Mouse (Mus musculus) embryo, embryonic 11 days (tissue): ENCODE measurements at regions not wholly inside any gene's neighbourhood (a gene's known extent, or its start where the extent isn't known, plus 50 kb on each side); places are given as distances from the start of the nearest gene placed in this dataset.

Experiments
- DNase-seq: peaks from one replicate; pipeline ENCODE4 v3.0.0-alpha.2; 2015

DNA sequence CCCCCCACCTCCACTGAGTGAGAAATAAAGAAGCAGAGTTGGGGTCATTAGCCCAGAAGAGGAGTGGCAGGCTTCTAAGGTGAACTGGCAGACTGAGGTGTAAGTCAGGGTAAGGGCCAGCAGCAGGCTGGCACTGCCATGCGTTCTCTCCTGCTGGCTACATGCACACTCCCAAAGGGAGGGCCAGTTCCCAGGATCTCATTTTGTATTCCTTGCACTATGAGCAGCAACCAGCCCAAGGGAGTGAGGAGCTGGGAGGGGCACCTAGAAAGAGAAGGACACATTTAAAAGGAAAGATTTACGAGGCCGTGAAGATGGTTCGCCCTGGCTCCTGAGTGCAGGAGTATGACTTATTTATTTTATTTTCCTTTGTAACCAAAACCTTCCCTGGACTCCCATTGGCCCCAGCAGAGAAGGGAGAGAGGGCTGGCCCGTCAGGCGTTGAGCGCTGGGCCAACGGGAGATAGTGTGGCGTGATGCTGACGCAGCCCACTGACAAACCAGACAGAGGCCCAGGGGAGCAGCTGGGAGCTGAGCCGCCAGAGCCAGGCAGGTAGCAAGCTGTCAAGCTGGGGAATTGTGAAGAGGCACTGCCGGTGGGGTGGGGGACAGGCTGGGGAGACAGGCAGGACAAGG is 166.8 kb upstream of the Klf7 start:
- DNase-seq, result no peak

DNA sequence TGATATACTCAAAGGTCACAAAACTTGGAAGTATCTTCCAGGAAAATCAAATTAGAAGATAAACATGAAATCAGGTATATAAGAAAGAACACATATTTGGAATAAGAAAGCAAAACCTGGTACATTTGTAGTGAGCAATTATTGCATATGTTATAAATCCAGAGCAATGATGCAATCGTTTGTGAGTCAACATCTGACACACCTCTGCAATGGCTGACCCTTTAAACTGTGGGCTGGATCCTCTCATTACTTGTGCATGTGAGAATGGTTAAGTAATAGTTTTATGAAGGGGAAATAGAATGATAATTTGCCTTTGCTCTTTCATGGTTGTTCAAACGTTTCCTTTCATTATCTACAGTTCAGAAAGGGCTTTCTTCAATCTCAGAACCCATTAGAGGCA is 165.0 kb upstream of the Klf7 start:
- DNase-seq, result no peak

- DNase-seq, result no peak
Observed at GRCm38 (mm10) chr1:64284656-64285055, 162.6 kb upstream of the Klf7 start.

- DNase-seq, result no peak
Observed at GRCm38 (mm10) chr1:64275865-64276264, 153.8 kb upstream of the Klf7 start.

DNA sequence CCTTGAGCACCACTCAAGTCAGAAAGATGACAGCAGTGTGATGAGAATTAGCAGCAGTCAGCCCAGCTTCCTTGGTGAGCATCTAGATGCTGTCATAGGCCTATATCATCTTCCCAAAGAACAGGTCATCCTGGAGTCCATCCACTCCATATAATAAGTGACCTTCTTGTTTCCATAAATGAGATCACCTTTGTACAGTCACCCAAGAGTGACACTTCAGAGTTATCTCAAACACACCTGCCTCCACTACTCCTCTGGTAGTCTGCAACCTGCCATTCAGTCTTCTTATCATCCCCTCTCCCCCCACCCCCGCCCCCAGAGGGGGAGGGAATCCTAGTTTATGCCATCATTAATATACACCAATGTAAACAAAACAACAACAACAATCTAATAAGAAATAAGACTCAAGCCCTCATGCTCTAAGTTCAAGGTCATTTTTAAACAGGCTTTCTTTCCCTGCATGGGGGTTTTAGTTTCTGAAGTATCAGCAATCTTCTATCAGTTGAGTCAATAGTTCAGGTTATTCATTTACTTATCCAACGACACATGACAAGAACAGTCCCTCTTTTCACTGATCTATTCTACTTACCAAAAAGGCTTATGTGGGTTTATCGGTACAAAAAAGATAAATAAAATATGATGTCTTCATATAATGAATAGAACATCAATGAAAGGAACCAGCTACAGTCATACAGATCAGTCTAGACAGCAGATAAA is 153.2 kb upstream of the Klf7 start:
- no peak for DNase-seq

DNA sequence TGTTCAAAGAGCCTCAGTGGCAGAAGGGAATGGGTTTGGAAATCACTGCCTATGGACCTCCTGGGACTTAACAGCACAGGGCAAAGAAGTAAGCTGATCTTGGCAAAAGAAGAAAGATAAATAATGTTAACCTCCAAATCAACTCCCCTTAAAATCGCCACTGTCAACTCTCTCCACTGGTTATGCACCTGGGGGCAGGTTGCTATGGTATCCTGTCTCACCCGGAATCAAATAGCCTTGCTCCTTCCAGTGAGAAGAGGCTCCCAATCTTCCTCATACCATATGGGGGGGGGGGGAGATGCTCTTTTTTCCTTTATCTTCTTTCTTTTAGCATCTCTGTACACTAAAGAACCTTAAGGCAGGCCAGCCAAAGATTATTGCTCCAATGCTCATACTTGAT is 135.2 kb upstream of the Klf7 start:
- no peak for DNase-seq

DNA sequence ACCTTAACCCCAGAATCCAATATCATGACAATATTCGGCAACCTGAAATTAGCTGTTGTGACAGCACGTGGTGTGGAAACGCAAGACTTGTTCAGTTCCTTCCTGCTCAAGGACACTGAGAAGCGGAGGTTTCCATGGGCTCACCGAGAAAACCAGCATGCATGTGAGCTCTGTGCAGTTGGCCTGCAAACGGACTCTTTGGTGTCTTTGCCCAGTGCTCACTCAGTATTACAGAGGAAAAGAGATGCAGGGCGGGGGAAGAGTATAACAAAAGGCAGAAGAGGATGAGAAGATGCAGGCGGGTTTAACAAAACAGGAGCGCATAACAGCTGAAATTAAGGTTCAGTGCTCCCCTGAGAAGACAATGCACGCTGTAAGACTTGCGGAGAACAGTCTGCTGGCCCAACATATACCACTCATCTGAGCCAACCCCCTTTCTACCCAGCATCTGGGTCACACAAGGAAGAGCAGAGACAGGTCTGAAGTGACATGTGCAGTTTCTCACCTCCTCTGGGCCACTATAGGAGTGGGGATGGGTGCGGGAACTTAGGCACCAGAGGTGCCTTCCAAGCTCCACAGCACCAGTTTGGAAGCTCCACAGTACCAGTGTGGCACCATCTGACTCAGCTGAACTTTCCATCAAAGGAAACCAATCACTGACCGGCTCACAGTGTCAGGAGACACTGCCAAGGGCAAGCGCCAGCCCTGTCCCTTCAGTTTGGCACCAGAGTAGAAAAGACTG is 133.6 kb upstream of the Klf7 start:
- no peak for DNase-seq

- no peak for DNase-seq
Observed at GRCm38 (mm10) chr1:64254673-64255072, 132.6 kb upstream of the Klf7 start.

GRCm38 (mm10) chr1:64253996-64254395 is 131.9 kb upstream of the Klf7 start:
- DNase-seq, result no peak

DNA sequence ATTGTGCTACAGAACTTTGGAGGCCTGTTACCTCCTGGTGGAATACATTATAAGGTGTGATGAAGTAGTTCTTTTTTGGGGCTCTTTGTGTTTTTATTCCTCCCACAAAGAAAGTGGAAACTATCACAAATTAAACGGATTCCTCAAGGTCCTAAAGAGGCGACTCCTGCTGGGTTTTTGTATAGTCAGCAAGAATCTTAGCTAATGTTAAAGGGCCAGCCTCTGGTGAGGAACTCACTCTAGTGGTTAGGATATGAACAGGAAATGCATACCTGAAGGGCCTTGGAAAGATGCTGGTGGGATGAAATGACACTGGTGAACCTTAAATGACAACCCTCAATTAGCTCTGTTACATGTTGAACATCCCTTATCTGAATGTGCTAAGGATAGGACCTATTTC is 120.3 kb upstream of the Klf7 start:
- DNase-seq, result no peak

DNA sequence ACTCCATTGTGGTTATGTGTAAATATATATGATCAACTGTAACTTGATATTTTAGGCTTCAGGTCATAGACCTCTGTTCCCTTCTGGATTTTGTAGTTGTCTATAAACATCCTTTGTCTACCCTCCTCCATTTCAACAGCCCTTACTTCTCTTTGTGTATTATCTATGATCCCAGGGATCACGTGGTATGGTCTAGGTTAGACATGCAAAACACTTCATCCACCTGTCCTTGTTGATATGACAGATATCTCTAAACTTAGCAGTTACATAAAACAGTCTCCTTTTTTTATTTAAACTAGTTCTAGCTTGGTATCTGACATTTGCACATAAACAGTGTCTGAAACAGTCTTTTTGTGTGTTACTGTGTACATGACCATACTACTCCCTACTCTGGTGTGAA is 107.6 kb upstream of the Klf7 start:
- DNase-seq, result no peak

DNA sequence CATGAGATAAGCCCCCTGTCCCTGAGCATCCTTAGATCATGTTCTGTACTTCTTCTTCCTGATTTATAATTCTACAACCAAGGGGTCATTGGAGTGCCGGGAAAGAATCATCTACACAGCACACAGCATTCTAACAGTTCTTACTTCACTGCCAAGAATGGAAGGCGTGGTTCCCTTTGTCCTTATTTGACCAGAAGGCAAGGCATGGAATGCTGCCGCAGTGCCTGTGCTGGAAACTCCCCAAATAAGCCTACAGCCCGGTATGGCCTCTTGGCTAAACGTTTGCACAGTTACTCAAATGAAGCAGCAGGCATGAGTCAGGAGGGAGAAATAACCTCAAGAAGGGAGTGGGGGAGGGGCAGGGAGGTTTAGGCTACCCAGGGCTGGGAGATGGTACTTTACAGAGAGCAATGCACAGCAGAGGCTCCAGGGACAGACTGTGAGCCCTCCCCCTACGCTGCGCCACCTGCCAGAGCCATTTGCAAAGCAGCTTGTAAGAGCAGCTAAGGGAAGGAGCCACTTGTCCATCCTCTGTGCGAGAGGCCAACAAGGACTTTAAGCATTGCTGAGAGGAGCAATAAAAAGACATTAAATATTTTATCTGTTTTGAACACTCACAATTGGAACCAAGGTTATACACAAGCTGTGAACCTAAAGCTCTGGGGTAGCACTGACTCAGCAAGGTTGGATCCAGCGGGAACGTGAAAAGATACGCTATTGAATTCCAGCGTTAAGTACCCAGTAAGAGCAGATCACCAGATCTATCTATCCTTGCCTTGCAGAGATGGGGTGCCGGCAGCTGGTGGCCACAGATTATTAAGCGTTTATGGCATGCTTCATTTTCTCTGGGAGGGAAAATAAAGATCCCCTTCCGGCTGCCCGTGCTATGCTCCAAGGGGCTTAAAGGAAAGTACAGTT is 104.2 kb upstream of the Klf7 start:
- peak; percentile 74 for DNase-seq

DNA sequence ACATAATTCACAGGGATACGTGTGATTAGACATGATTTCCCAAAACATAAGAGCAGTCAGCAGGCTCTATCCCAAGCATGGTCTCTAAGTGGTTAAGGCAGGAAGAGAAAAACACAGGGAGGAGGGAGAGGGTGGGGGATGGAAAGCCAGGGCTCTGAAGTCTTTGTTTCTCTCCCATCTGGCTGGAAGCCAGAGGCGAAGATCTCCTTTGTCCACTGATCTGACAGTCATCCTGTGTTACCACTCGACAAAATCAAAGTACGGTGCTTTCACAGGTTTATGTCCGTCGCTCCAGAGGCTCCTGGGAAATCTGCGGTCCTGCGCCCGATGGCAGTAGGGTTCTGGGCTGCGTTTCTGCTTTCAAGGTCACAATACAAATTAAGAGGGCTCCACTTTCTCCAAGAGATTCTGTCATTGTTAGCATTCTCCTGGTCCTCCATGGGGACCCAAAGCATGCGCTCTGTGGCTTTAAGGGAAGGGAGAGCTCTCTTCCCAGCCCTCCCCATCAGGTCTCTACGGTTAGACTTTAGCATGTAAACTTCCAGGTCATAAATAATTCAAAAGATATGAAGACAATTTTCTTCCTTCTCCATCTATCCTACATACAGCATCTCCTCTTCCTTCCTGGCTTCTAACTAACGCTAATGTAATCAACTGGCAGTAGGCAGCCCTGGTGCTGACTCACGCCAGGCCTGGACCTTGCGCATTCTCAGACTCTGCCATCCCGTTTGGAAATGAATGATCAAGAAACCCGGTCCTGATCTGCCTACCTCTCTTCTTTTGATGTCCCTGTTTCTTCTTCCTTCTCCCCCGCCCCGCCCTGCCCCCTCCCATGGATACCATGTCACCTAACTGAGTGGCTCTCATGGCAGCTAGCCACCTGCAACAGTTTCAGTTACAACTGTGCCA is 102.0 kb upstream of the Klf7 start:
- DNase-seq, result peak; percentile 37

- DNase-seq, result no peak
Observed at GRCm38 (mm10) chr1:64222475-64222874, 100.4 kb upstream of the Klf7 start.

DNA sequence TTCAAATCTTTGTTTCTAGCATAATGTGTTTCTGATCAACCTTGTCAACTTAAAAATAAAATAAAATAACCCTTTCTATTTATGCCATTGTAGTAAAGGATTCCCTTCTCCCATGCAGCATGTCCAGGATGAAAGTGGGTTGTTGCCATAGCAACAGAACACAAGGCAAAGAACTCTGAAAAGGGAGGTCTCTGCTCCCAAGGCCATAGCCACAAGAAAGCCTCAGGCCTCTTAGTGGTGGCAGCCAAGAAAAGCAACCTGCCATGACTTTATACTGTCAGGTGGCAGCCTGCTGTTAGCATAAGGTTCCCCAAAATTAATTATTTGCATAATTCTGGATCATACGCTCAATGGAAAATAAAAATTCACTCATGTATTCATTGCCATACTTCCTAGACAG is 98.4 kb upstream of the Klf7 start:
- peak; percentile 61 for DNase-seq

- DNase-seq, result no peak
Observed at GRCm38 (mm10) chr1:64220040-64220439, 98.0 kb upstream of the Klf7 start.

- no peak for DNase-seq
Observed at GRCm38 (mm10) chr1:64215646-64216045, 93.6 kb upstream of the Klf7 start.

GRCm38 (mm10) chr1:64209131-64209530 is 87.0 kb upstream of the Klf7 start:
- no peak for DNase-seq

DNA sequence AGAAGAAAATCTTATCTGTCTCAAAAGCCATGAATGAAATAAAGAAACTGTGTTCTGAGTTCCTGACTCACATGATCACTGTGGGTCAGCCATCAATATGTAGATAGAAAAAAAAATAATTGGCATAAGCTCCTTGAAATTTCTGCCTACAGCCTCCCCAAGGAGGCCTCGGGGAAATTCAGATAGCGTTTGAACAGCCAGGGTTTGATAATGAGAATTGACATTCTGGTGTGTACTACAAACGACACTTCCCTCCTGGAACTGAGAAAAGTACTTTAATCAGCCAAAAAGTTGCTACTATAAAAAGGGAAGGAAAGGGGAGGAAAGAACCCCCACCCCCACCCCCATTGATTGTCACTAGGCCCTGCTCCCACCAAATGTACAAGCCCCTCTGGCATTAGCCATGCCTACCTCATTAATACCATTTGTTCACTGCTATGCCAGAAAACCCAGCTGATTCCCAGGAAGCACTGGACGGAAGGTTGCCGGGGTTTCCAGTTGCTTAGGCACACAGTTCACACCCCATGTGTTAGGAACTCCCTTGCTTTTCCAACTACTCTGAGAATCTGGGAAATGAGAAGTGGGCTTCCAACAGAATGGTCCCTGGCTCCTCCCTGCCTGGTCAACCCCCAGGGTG is 78.4 kb upstream of the Klf7 start:
- no peak for DNase-seq

DNA sequence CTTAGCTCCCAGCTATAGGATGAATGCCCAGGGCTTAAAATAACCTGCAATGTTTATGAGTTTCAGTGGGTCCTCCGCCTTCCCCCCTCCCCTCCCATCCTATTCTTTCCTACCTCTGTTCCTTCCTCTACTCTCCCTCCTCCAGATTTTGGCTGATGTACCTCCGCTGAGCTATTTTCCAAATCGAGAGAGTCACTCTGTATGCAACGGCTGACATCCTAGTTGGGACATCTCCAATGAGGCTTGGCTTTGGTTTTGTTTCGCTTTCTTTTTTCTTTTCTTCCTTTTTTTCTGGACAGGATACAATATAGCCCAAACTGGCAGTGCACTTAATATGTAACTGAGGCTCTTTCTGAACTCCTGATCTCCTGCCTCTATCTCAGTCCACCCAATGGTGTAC is 76.7 kb upstream of the Klf7 start:
- DNase-seq, result no peak

DNA sequence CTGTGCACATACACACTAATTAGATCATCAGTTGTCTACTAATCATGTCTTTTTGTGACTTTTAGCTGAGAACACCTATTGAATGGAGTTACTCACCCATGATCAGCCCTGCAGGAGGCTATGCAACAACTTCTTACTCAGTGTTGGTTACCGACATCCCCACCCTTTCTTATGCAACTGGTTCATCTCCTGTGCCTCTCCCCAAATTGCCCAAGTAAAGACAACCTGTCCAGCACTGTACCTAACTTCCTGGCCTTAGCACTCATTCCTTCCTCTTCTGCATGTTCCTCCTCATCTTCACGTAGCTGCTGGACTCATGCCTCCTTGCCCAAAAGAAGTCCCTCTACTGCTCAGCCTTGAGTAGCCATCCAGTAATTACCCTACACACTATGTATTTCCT is 76.2 kb upstream of the Klf7 start:
- DNase-seq, result no peak
